Mouse (Mus musculus) cerebellum, adult 9-10 months (tissue): ENCODE results near the gene Ear1.
"Not testable (repeated sequence)": the region's sequence is repeated elsewhere in the genome, so short reads cannot be mapped to it uniquely, and the experiment has no call there.

Experiments
- DNase-seq: peaks from one replicate; pipeline ENCODE4 v3.0.0; 2022

Gene Ear1

DNA sequence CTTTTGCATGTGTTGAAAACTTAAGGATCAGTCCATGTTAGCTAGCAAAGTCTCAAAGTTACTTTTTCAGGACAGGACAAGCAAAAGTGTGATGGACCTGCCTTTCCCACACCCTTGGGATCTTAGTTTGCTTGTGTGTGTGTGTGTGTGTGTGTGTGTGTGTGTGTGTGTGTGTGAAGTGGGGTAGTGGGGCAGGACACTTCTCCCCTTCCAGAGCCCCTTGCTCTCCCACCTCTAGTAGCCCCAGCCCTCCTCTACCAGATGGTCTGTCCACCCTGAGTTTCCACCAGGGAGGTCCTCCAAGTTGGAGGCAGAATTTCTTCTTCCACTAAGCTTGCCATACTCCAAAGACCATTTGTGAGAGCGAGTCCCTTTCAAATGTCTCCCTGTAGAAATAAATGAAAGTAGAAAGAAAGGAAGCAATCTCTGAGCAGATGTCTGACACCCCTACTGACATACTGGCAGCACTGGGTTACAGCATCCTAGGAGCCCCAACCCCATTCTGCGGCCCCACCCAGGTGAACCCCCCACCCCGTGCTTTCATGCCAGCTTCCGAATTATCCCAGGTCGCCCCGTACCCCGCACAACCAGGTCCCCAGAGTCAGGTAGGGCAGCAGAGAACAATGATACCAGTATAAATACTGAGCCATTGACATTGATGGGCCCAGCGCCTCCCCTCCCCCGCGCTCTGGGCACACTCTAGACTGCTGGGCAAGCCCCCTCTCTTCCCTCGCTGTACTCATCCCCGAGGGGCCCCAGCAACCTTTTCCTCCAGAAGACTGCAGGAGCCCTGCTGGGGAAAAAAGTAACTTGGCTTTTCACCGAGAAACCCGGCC lies 79.0 kb downstream of the Ear1 start:
- DNase-seq = no peak

DNA sequence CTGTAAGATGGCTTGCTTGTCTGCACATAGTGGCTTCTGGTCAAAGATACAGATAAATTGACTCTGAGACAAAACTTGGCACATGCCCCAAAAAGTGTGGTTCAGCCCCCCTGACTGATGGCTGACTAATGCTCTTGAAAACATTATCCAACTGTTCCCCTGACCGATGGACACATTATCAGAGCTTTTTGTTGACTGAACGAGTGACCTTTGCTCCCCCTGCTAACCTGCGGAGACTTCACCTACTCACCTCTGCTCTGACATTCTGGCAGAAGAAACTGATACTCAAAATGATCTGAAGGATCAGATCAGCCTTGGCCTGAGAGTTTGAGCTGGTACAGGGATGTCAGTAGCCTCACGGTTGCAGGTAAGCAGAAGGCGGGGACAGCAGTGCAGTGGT lies 81.5 kb downstream of the Ear1 start:
- DNase-seq = not testable (repeated sequence)

DNA sequence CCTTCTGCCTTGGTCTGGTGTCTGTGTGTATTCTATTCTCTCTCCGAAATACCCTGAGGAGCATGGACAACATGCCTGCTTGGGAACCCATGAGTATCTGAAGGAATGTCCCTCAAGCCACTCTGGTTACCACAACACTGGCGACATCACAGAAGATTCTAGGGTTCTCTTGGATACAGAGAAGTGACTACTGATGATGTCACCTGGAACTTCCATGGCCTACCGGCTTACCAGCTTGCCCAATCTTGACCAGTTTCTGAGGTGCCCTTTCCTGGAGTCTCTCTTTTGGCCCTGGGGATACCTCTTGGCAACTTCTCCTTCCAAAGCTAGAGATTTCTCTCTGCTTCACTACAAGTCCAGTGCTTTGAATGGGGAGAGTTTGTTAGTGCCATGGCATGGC lies 90.7 kb downstream of the Ear1 start, which contains the start of gene Gm8180:
TSS of gene Gm8180 (minus strand) at position 101 of the 400 bp plus-strand sequence.
- DNase-seq = not testable (repeated sequence)
